Mouse (Mus musculus): ENCODE data around the gene Rnf227. TPM values are rescaled to one million over a fixed set of nuclear protein-coding genes. Genes with fewer than 3 reads are reported as not detected.
"Not testable (repeated sequence)": the region's sequence is repeated elsewhere in the genome, so short reads cannot be mapped to it uniquely, and the experiment has no call there.

Rnf227 gene
- polyA plus RNA-seq, 1 experiment from 2014 or later = 18.3 TPM

DNA sequence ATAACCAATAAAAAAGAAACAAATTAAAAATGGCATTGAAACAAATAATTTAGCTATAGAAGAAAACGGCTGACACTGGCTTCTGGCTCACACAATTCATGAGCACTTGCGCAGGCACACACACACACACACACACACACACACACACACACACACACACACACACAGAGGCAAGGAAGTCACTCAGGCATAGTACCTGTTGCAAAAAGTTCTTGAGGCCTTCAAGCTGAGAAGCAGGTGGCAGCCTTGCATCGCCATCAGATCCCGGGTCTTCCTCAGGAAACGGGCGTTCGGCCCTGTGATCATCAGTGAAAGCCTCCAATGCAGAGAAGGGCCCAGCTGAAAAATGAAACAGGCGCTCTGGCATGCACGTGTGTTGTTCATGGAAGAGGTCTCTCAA lies 35.0 kb upstream of the Rnf227 start:
- 76% methylated on average over 9 of the region's 9 CpGs for WGBS
- peak; percentile 13; the same call in 1 of the 2 replicates for TF ChIP-seq CTCF (IDR thresholded peaks at IDR 0.05; ENCODE audit: low read depth)
- Histone ChIP-seq H3K27ac (no peak overlapping the region), H3K27me3 (ENCODE audit: insufficient read depth, low read length) (no peaks in the 10 kb centered on the region), H3K4me1 (replicated peaks; ENCODE audit: insufficient read depth, low read length) (no peaks in the 10 kb centered on the region), H3K4me2 (ENCODE audit: low read length) (no peak overlapping the region), H3K9ac (ENCODE audit: low read depth, low read length) (no peak overlapping the region), H3K9me3 (replicated peaks; ENCODE audit: low read length) (no peaks in the 10 kb centered on the region), H3K4me3 (replicated peaks; ENCODE audit: low read depth, low read length) (no peak overlapping the region), H3K36me3 (ENCODE audit: insufficient read depth, low read length) (peaks cover 29% of the 10 kb centered on the region)
- ATAC-seq (replicated peaks; ENCODE audit: low FRiP score, low read depth) = no peak
- no peak for DNase-seq (ENCODE audit: low spot score)

GRCm38 (mm10) chr11:69306039-69306438 lies 34.2 kb upstream of the Rnf227 start:
- Histone ChIP-seq H3K9me3 (replicated peaks; ENCODE audit: low read length) (no peaks in the 10 kb centered on the region), H3K4me1 (replicated peaks; ENCODE audit: insufficient read depth, low read length) (no peaks in the 10 kb centered on the region)

DNA sequence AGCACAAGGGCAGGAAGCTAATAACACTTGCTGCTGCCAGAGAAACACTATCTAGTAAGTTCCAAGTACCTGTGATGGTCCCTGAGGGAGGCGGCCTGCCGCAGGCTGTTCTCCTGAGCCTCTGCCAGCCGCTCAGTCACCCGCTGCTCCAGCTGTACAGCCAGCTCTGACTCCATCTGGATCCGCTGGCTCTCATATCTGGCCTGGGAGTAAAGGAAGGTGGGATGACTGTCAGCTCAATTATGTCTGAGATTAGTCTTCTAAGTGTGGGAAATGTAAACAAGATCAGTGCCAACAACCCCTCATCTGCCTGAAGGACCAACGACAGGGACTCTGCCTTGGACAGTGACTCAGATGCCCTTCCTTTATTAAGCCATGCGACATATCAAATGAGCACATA lies 29.0 kb upstream of the Rnf227 start:
- WGBS = 76% methylated on average over 7 of the region's 7 CpGs
- peaks cover 32% of the 10 kb centered on the region for H3K36me3 ChIP-seq (ENCODE audit: insufficient read depth, low read length)
- no peak for TF ChIP-seq CTCF (IDR thresholded peaks at IDR 0.05; ENCODE audit: low read depth)

More at GRCm38 (mm10) chr11:69306039-69306438, 34.2 kb upstream of the Rnf227 start:
- Histone ChIP-seq H3K4me2 (ENCODE audit: low read length) (no peak overlapping the region), H3K27ac (no peak overlapping the region), H3K4me3 (replicated peaks; ENCODE audit: low read depth, low read length) (no peak overlapping the region), H3K27me3 (ENCODE audit: insufficient read depth, low read length) (no peaks in the 10 kb centered on the region), H3K36me3 (ENCODE audit: insufficient read depth, low read length) (peaks cover 34% of the 10 kb centered on the region), H3K9ac (ENCODE audit: low read depth, low read length) (no peak overlapping the region)
- 92% methylated on average over 2 of the region's 2 CpGs for WGBS
- ATAC-seq (replicated peaks; ENCODE audit: low FRiP score, low read depth) (no peak), DNase-seq (ENCODE audit: low spot score) (no peak)
- no peak for TF ChIP-seq CTCF (IDR thresholded peaks at IDR 0.05; ENCODE audit: low read depth)

DNA sequence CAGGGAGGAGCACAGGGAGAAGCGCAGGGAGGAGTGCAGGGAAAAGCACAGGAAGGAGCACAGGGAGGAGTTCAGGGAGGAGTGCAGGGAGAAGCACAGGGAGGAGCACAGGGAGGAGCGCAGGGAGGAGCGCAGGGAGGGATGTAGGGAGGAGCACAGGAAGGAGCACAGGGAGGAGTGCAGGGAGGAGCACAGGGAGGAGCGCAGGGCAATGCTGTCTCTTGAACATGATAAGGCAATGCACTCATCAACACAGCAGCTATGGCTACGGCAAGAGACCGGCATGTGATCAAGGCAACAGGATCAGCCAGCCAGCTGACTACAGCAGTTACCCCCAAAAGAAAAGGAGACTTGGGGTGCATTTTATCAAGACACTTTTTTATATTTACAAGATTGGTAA lies 23.9 kb upstream of the Rnf227 start:
- Histone ChIP-seq H3K4me1 (replicated peaks; ENCODE audit: insufficient read depth, low read length) (no peaks in the 10 kb centered on the region), H3K27me3 (ENCODE audit: insufficient read depth, low read length) (no peaks in the 10 kb centered on the region), H3K36me3 (ENCODE audit: insufficient read depth, low read length) (peaks cover 15% of the 10 kb centered on the region; the same call in 1 of the 2 replicates), H3K27ac (no peak overlapping the region), H3K4me3 (replicated peaks; ENCODE audit: low read depth, low read length) (no peak overlapping the region), H3K4me2 (ENCODE audit: low read length) (no peak overlapping the region), H3K9me3 (replicated peaks; ENCODE audit: low read length) (no peaks in the 10 kb centered on the region), H3K9ac (ENCODE audit: low read depth, low read length) (no peak overlapping the region)
- no peak for DNase-seq (ENCODE audit: low spot score)
- TF ChIP-seq CTCF (IDR thresholded peaks at IDR 0.05; ENCODE audit: low read depth) = no peak
- ATAC-seq (replicated peaks; ENCODE audit: low FRiP score, low read depth) = no peak
- WGBS = 96% methylated on average over 6 of the region's 6 CpGs

More for the DNA sequence above, 29.0 kb upstream of the Rnf227 start:
- H3K9me3 ChIP-seq (replicated peaks; ENCODE audit: low read length) = no peaks in the 10 kb centered on the region
- no peak overlapping the region for H3K9ac ChIP-seq (ENCODE audit: low read depth, low read length)
- no peak overlapping the region for H3K27ac ChIP-seq
- H3K4me3 ChIP-seq (replicated peaks; ENCODE audit: low read depth, low read length) = no peak overlapping the region
- DNase-seq (ENCODE audit: low spot score) (no peak), ATAC-seq (replicated peaks; ENCODE audit: low FRiP score, low read depth) (no peak)
- no peak overlapping the region for H3K4me2 ChIP-seq (ENCODE audit: low read length)
- no peaks in the 10 kb centered on the region for H3K4me1 ChIP-seq (replicated peaks; ENCODE audit: insufficient read depth, low read length)
- H3K27me3 ChIP-seq (ENCODE audit: insufficient read depth, low read length) = no peaks in the 10 kb centered on the region

DNA sequence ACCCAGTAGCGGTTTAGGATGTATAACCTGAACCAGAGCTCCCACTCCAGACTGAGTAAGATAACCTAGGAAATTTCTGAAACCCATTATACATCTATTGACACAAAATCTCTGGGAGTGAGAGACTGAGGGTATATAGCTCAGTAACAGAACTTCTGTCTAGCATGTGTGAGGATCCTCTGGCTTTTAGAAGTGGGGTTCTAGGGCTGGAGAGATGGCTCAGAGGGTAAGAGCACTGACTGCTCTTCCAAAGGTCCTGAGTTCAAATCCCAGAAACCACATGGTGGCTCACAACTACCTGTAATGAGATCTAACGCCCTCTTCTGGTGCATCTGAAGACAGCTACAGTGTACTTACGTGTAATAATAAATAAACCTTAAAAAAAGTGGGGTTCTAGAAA lies 22.3 kb upstream of the Rnf227 start:
- DNase-seq (ENCODE audit: low spot score); ATAC-seq (replicated peaks; ENCODE audit: low FRiP score, low read depth); H3K9me3 ChIP-seq (replicated peaks; ENCODE audit: low read length); H3K4me3 ChIP-seq (replicated peaks; ENCODE audit: low read depth, low read length); H3K27ac ChIP-seq; H3K4me2 ChIP-seq (ENCODE audit: low read length); H3K9ac ChIP-seq (ENCODE audit: low read depth, low read length); H3K27me3 ChIP-seq (ENCODE audit: insufficient read depth, low read length): not testable (repeated sequence)
- peaks cover 12% of the 10 kb centered on the region for H3K4me1 ChIP-seq (replicated peaks; ENCODE audit: insufficient read depth, low read length)
- H3K36me3 ChIP-seq (ENCODE audit: insufficient read depth, low read length) = peaks cover 15% of the 10 kb centered on the region; the same call in 1 of the 2 replicates
- WGBS = 83% methylated on average over 3 of the region's 3 CpGs

DNA sequence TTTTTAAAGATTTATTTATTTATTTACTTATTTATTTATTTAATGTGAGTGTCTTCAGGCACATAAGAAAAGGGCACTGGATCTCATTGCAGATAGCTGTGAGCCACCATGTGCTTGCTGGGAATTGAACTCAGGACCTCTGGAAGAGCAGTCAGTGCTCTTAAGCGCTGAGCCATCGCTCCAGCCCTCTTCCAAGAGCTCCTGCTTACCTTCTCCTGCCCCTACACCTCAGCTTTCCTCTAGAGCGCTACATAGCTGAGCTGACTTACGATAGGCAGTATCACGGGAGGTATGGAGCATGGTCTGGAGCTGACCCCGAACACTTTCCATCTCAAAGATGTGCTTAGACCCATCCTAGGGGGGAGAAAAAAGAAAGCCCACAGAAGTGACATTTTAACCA lies 18.7 kb upstream of the Rnf227 start:
- Histone ChIP-seq H3K27ac (no peak overlapping the region), H3K4me3 (replicated peaks; ENCODE audit: low read depth, low read length) (no peak overlapping the region), H3K36me3 (ENCODE audit: insufficient read depth, low read length) (peaks cover 7% of the 10 kb centered on the region; the same call in 1 of the 2 replicates), H3K4me2 (ENCODE audit: low read length) (0 out of 2 replicates have a peak overlapping the region, but pooled peaks have one; percentile 90), H3K9me3 (replicated peaks; ENCODE audit: low read length) (no peaks in the 10 kb centered on the region), H3K27me3 (ENCODE audit: insufficient read depth, low read length) (no peaks in the 10 kb centered on the region), H3K4me1 (replicated peaks; ENCODE audit: insufficient read depth, low read length) (peaks cover 23% of the 10 kb centered on the region), H3K9ac (ENCODE audit: low read depth, low read length) (no peak overlapping the region)
- 93% methylated on average over 6 of the region's 6 CpGs for WGBS
- no peak for DNase-seq (ENCODE audit: low spot score)
- no peak for ATAC-seq (replicated peaks; ENCODE audit: low FRiP score, low read depth)
- TF ChIP-seq CTCF (IDR thresholded peaks at IDR 0.05; ENCODE audit: low read depth) = no peak

- Histone ChIP-seq H3K36me3 (ENCODE audit: insufficient read depth, low read length) (peaks cover 7% of the 10 kb centered on the region; the same call in 1 of the 2 replicates), H3K27me3 (ENCODE audit: insufficient read depth, low read length) (no peaks in the 10 kb centered on the region), H3K9me3 (replicated peaks; ENCODE audit: low read length) (no peaks in the 10 kb centered on the region), H3K4me1 (replicated peaks; ENCODE audit: insufficient read depth, low read length) (peaks cover 25% of the 10 kb centered on the region), H3K4me2 (ENCODE audit: low read length) (peak overlapping the region; percentile 90), H3K27ac (no peak overlapping the region), H3K4me3 (replicated peaks; ENCODE audit: low read depth, low read length) (0 out of 2 replicates have a peak overlapping the region, but pooled peaks have one; percentile 54), H3K9ac (ENCODE audit: low read depth, low read length) (peak overlapping the region; percentile 76; the same call in 1 of the 2 replicates)
- TF ChIP-seq CTCF (IDR thresholded peaks at IDR 0.05; ENCODE audit: low read depth) = no peak
- DNase-seq (ENCODE audit: low spot score) (no peak), ATAC-seq (replicated peaks; ENCODE audit: low FRiP score, low read depth) (no peak)
- WGBS = 67% methylated on average over 6 of the region's 6 CpGs
Measured at GRCm38 (mm10) chr11:69322010-69322409, 18.3 kb upstream of the Rnf227 start.
